Mouse (Mus musculus): ENCODE data around the gene Hmg20a.

DNA sequence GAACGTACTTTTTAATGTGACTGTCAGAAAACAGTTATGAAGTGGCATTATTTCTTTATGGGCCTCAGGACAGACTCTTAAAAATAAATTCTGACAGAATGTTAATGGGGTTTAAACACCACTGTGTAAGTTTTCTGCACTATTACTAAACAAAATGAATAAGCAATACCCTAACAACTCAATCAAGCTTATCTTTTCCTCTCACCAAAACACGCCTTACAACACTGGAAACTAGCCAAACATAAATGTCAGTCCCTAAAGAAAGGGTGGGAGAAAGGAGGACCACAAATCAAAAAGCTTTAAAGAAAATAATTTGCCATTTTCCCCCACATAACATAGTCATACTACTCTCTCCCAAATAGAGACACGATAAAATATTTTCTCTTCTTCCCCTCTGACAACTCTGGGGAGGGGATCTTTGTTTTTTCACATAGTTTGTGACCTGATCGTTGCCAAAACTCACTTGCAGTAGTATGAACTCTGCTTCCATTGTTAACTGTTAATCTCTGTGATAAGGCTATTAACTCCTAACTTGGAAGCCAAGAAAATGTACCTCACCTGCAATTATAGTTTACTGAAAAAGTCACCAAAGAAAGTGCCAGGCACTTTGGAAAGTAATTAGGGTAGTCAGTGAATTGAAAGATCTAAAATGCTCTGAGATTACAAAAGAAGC, 2.3 kb upstream of the Hmg20a start:
- TF ChIP-seq CTCF (IDR thresholded peaks at IDR 0.05; ENCODE audit: low read depth, low read length) (no peak), POLR2A (IDR thresholded peaks at IDR 0.05; ENCODE audit: insufficient read depth, low read length) (no peak)

Data from ES-Bruce4 (cell line).